Mouse (Mus musculus) CH12.LX (cell line): ENCODE results near the gene Gse1. TPM values are rescaled to one million over a fixed set of nuclear protein-coding genes. Genes with fewer than 3 reads are reported as not detected.

Experiments used
- DNase-seq: peaks from one replicate; pipeline ENCODE4 v3.0.0-alpha.2; 2013; ENCODE audit errors: extremely low read depth
- H3K27ac ChIP-seq: 2 replicates; pipeline ENCODE4 v1.5.1; 2012; ENCODE audit warnings: low read depth, mild to moderate bottlenecking, control low read depth, moderate library complexity; ENCODE audit not compliant: insufficient read depth
- H3K27me3 ChIP-seq: replicated peaks from 2 replicates; pipeline ENCODE3; 2012; ENCODE audit warnings: inconsistent platforms
- H3K36me3 ChIP-seq, 2 experiments: replicated peaks in 1 of 2; 2 replicates each; pipeline versions ENCODE3 to v1.6.1; 2012; ENCODE audit warnings: inconsistent platforms in 1 of 2, low read length in 1 of 2, mild to moderate bottlenecking in 1 of 2, mixed read lengths in 1 of 2, moderate library complexity in 1 of 2; ENCODE audit not compliant: control insufficient read depth in 1 of 2, insufficient read depth in 1 of 2
- H3K4me1 ChIP-seq, 2 experiments: 2 replicates each; pipeline ENCODE4 v1.6.1; 2012; ENCODE audit warnings: inconsistent platforms in 1 of 2, moderate library complexity in 1 of 2; ENCODE audit not compliant: insufficient read depth in 2 of 2, control insufficient read depth in 1 of 2
- H3K4me2 ChIP-seq: 2 replicates; pipeline ENCODE4 v1.6.1; 2012; ENCODE audit warnings: low read depth, mild to moderate bottlenecking, control low read depth; ENCODE audit not compliant: poor library complexity, insufficient read depth, severe bottlenecking
- H3K4me3 ChIP-seq, 3 experiments: fragments of 150-350 bp in 1 of 3; sonication (generic) in 1 of 3; replicated peaks in 1 of 3; 2 replicates each; pipeline versions ENCODE3 to v1.5.1; 2011 to 2012; ENCODE audit warnings: low read depth in 2 of 3, low read length in 2 of 3, mild to moderate bottlenecking in 2 of 3, moderate library complexity in 2 of 3, control low read depth in 1 of 3, improper control_type of control experiment in 1 of 3, inconsistent platforms in 1 of 3, mixed read lengths in 1 of 3; ENCODE audit not compliant: poor library complexity in 1 of 3
- H3K79me2 ChIP-seq: replicated peaks from 2 replicates; pipeline ENCODE4 v1.6.1; 2012; ENCODE audit warnings: mild to moderate bottlenecking, moderate library complexity; ENCODE audit not compliant: control insufficient read depth, poor library complexity, insufficient read depth, severe bottlenecking; ENCODE audit errors: extremely low read depth
- H3K9ac ChIP-seq: 2 replicates; pipeline ENCODE4 v1.6.1; 2012; ENCODE audit warnings: low read depth, mild to moderate bottlenecking, control low read depth, moderate library complexity; ENCODE audit not compliant: insufficient read depth
- H3K9me3 ChIP-seq: replicated peaks from 2 replicates; pipeline ENCODE3; 2012; ENCODE audit warnings: low read length, inconsistent platforms, mixed read lengths
- CHD2 ChIP-seq: IDR thresholded peaks from 2 replicates; pipeline ENCODE4 v1.6.1; 2011; ENCODE audit warnings: low read length, improper control_type of control experiment
- CTCF ChIP-seq, 2 experiments: IDR thresholded peaks in 1 of 2; conservative IDR thresholded peaks in 1 of 2; 2 replicates each; pipeline ENCODE4 v1.5.1; 2011 to 2012; ENCODE audit warnings: low read depth in 2 of 2, low read length in 2 of 2, improper control_type of control experiment in 1 of 2, inconsistent platforms in 1 of 2, mild to moderate bottlenecking in 1 of 2, moderate library complexity in 1 of 2
- IRF4 ChIP-seq: IDR thresholded peaks from 2 replicates; pipeline ENCODE4 v1.6.1; 2014; ENCODE audit warnings: low read depth, mild to moderate bottlenecking, inconsistent platforms, low read length, improper control_type of control experiment
- KAT2A ChIP-seq: IDR thresholded peaks from 2 replicates; pipeline ENCODE4 v1.6.1; 2012; ENCODE audit warnings: low read length, improper control_type of control experiment, inconsistent platforms; ENCODE audit not compliant: insufficient replicate concordance
- MAZ ChIP-seq: IDR thresholded peaks from 2 replicates; pipeline ENCODE4 v1.6.1; 2012; ENCODE audit warnings: low read depth, mild to moderate bottlenecking, inconsistent platforms, low read length, improper control_type of control experiment, moderate library complexity
- MYC ChIP-seq: IDR thresholded peaks from 2 replicates; pipeline ENCODE4 v1.6.1; 2011; ENCODE audit warnings: low read depth, mild to moderate bottlenecking, improper control_type of control experiment, low read length
- NELFE ChIP-seq: IDR thresholded peaks from 2 replicates; pipeline ENCODE4 v1.6.1; 2011; ENCODE audit warnings: low read depth, low read length, improper control_type of control experiment
- NRF1 ChIP-seq: IDR thresholded peaks from 2 replicates; pipeline ENCODE4 v1.6.1; 2014; ENCODE audit warnings: low read depth, mild to moderate bottlenecking, inconsistent platforms, low read length, improper control_type of control experiment, moderate library complexity
- PAX5 ChIP-seq: IDR thresholded peaks from 2 replicates; pipeline ENCODE4 v1.6.1; 2012; ENCODE audit warnings: low read length, inconsistent platforms, mixed read lengths
- POLR2AphosphoS2 ChIP-seq: IDR thresholded peaks from 2 replicates; pipeline ENCODE4 v1.6.1; 2011; ENCODE audit warnings: low read depth, low read length, improper control_type of control experiment
- RAD21 ChIP-seq: IDR thresholded peaks from 2 replicates; pipeline ENCODE4 v1.6.1; 2011; ENCODE audit warnings: low read depth, mild to moderate bottlenecking, low read length, improper control_type of control experiment, moderate library complexity
- SIN3A ChIP-seq: IDR thresholded peaks from 2 replicates; pipeline ENCODE4 v1.6.1; 2012; ENCODE audit warnings: low read length, improper control_type of control experiment, inconsistent platforms
- SMC3 ChIP-seq: IDR thresholded peaks from 2 replicates; pipeline ENCODE4 v1.6.1; 2011; ENCODE audit warnings: low read depth, low read length, improper control_type of control experiment
- TBP ChIP-seq: conservative IDR thresholded peaks from 2 replicates; pipeline ENCODE4 v1.6.1; 2011; ENCODE audit warnings: low read depth, low read length, improper control_type of control experiment
- UBTF ChIP-seq: IDR thresholded peaks from 2 replicates; pipeline ENCODE4 v1.6.1; 2012; ENCODE audit warnings: low read depth, mild to moderate bottlenecking, inconsistent platforms, low read length, improper control_type of control experiment, moderate library complexity
- USF2 ChIP-seq: conservative IDR thresholded peaks from 2 replicates; pipeline ENCODE4 v1.6.1; 2011; ENCODE audit warnings: low read depth, low read length, improper control_type of control experiment
- dilution Hi-C: fragments of 300-500 bp; cut with MboI; formaldehyde crosslinking; loops from 2 replicates; pipeline ENCODE4 v1.14.3; 2020; ENCODE audit warnings: low sequenced_read_pairs; ENCODE audit not compliant: extremely low pct_unique_long_range_greater_than_20kb, extremely low pct_ligation_motif_present
- in situ Hi-C: fragments of 300-500 bp; cut with MboI; formaldehyde crosslinking; loops from 3 replicates; pipeline ENCODE4 v1.14.3; 2019; ENCODE audit warnings: low sequenced_read_pairs, low pct_ligation_motif_present, low pct_unique_long_range_greater_than_20kb, mixed read lengths
- polyA plus RNA-seq: library from polyadenylated mRNA; unstranded; fragments of >175 nt; gene quantifications from 2 replicates; pipeline ENCODE4 v1.2.1, GENCODE M21; 2012; ENCODE audit warnings: low read depth; ENCODE audit not compliant: insufficient read length
- total RNA-seq, 2 experiments: library from RNA; depleted of rRNA; stranded (reverse); fragments of 300-350 nt in 1 of 2; fragments of >200 nt in 1 of 2; gene quantifications; 2 replicates each; pipeline ENCODE4 v1.2.3; 2012 to 2014

The Gse1 gene
- total and polyA plus RNA-seq, 3 experiments, result 1.3 to 9.8 (median 8.5) TPM

GRCm38 (mm10) chr8:120244553-120244952, 16.3 kb downstream of the Gse1 start:
- TF ChIP-seq CTCF (conservative IDR thresholded peaks at IDR 0.05 in 1 of 2, IDR thresholded peaks at IDR 0.05 in 1 of 2; ENCODE audit: low read depth in 2 of 2, low read length in 2 of 2), result peak in 1 of 2 experiments; percentile 55; a peak in 2 of 4 replicates
- peak; percentile 46 for TF ChIP-seq SMC3
- TF ChIP-seq CHD2, result no peak
- TF ChIP-seq USF2, result no peak
- TF ChIP-seq RAD21, result peak; percentile 39
- no peaks in the 10 kb centered on the region; a peak in 1 of 4 replicates for H3K4me1 ChIP-seq
- H3K9me3 ChIP-seq, result peaks cover 10% of the 10 kb centered on the region
- no peak overlapping the region for H3K4me2 ChIP-seq
- in situ Hi-C loops, result no loop called here
- no peak overlapping the region for H3K9ac ChIP-seq
- dilution Hi-C loops, result no loop called here
- H3K79me2 ChIP-seq, result no peaks in the 10 kb centered on the region
- DNase-seq, result no peak
- H3K36me3 ChIP-seq, result peaks cover 0 to 16% of the 10 kb centered on the region in 2 experiments
- H3K27ac ChIP-seq, result no peak overlapping the region
- no peak overlapping the region for H3K4me3 ChIP-seq
- H3K27me3 ChIP-seq, result no peaks in the 10 kb centered on the region

DNA sequence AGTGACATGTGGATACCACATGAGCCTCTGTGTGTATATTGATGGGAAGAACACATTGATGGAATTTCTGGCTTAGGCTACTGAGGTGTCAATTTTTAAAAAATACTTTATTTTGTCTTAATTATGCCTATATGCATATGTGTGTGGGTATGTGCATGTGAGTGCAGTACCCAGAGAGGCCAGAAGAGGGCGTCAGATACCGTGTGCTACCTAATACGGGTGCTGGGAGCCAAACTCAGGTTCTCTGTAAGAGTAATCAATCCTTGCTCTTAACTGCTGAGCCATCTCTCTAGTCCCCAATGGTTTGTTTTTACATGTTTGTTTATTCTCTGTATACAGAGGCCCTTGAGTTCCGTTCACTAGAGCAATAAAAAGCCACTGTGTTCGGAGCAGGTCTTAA, 19.4 kb downstream of the Gse1 start:
- DNase-seq, result no peak

GRCm38 (mm10) chr8:120248031-120248430, 19.8 kb downstream of the Gse1 start:
- H3K9ac ChIP-seq, result no peak overlapping the region
- no peak overlapping the region for H3K27ac ChIP-seq
- no peak overlapping the region for H3K4me3 ChIP-seq
- in situ Hi-C loops (no loop called here), dilution Hi-C loops (no loop called here)
- no peaks in the 10 kb centered on the region for H3K4me1 ChIP-seq
- H3K27me3 ChIP-seq, result peaks cover 1% of the 10 kb centered on the region
- H3K4me2 ChIP-seq, result no peak overlapping the region
- H3K36me3 ChIP-seq, result peaks cover 0 to 13% of the 10 kb centered on the region in 2 experiments
- peaks cover 10% of the 10 kb centered on the region for H3K9me3 ChIP-seq
- TF ChIP-seq MAZ (no peak), PAX5 (no peak), UBTF (no peak), NRF1 (no peak), MYC (no peak), CTCF (conservative IDR thresholded peaks at IDR 0.05 in 1 of 2, IDR thresholded peaks at IDR 0.05 in 1 of 2; ENCODE audit: low read depth in 2 of 2, low read length in 2 of 2) (no peak), USF2 (no peak), RAD21 (no peak), CHD2 (no peak), KAT2A (no peak), SIN3A (no peak), POLR2AphosphoS2 (no peak), NELFE (no peak), IRF4 (no peak), TBP (no peak)
- H3K79me2 ChIP-seq, result no peaks in the 10 kb centered on the region
- DNase-seq, result no peak

More for the DNA sequence above, 19.4 kb downstream of the Gse1 start:
- peaks cover 0 to 13% of the 10 kb centered on the region in 2 experiments for H3K36me3 ChIP-seq
- TF ChIP-seq NRF1, result no peak
- peak; percentile 38 to 41; a peak in 3 of 4 replicates for TF ChIP-seq CTCF (conservative IDR thresholded peaks at IDR 0.05 in 1 of 2, IDR thresholded peaks at IDR 0.05 in 1 of 2; ENCODE audit: low read depth in 2 of 2, low read length in 2 of 2)
- no peaks in the 10 kb centered on the region for H3K4me1 ChIP-seq
- in situ Hi-C loops (no loop called here), dilution Hi-C loops (no loop called here)
- peaks cover 10% of the 10 kb centered on the region for H3K9me3 ChIP-seq
- H3K27ac ChIP-seq, result no peak overlapping the region
- no peak overlapping the region for H3K9ac ChIP-seq
- H3K79me2 ChIP-seq, result no peaks in the 10 kb centered on the region
- peaks cover 1% of the 10 kb centered on the region for H3K27me3 ChIP-seq
- H3K4me2 ChIP-seq, result no peak overlapping the region
- no peak overlapping the region for H3K4me3 ChIP-seq
